Mouse (Mus musculus) bone marrow macrophage, adult 2 months (primary cell): ENCODE measurements at regions not wholly inside any gene's neighbourhood (a gene's known extent, or its start where the extent isn't known, plus 50 kb on each side); places are given as distances from the start of the nearest gene placed in this dataset.

Experiments used
- CTCF ChIP-seq: IDR thresholded peaks from 2 replicates; pipeline ENCODE4 v1.5.1; 2012; ENCODE audit warnings: low read depth, mild to moderate bottlenecking, low read length, moderate library complexity
- POLR2A ChIP-seq: IDR thresholded peaks from 2 replicates; pipeline ENCODE4 v1.6.1; 2012; ENCODE audit warnings: mild to moderate bottlenecking, low read depth, low read length, borderline replicate concordance

DNA sequence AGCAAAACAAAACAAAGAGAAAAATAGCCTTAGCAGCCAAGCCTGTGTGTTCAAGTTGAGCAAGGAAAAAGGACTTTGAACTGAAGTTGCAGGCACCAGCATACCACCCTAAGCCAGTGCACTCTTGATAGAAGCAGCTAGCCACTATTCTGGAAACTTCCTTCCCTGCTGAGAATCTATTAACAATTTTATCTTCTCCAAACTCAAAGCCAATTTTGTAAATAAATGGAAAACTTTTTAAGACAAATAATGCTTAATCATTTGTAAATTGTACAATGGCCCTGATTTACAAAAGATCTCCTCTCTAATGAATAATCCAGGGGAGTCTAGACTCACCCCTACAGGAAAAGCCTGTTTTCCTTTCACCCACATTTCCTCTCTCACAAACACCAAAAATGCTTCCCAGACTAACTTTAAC lies 146.7 kb upstream of the Cited2 start:
- TF ChIP-seq CTCF (no peak), POLR2A (no peak)
